Mouse (Mus musculus): ENCODE measurements at regions not wholly inside any gene's neighbourhood (a gene's known extent, or its start where the extent isn't known, plus 50 kb on each side); places are given as distances from the start of the nearest gene placed in this dataset.

DNA sequence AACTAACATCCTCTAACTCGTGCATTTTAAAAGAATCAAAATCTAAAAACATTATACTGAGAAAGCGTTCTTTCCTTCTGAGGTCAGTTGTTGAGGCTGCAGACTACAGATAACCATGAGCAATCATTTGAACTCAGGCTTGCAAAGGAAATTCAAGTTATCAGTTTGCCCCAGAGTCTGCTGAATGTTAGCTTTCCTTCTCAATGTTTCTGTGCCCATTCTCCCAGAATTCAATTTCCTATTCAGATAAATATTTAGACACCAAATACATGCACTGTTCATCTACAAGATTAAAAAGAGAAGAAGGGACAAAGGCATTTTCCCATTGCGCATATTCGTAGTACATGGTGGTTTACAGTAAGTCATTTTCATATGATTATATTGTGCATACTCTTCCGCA is 107.9 kb upstream of the Tank start:
- TF ChIP-seq MYOD1 (IDR thresholded peaks at IDR 0.05; ENCODE audit: control insufficient read depth in 1 of 3, insufficient read length in 2 of 3, low read depth in 2 of 3) (no peak), TCF12 (IDR thresholded peaks at IDR 0.05; ENCODE audit: insufficient read depth, poor library complexity, severe bottlenecking) (no peak), POLR2A (IDR thresholded peaks at IDR 0.05; ENCODE audit: insufficient read length, low read depth) (no peak), REST (IDR thresholded peaks at IDR 0.05; ENCODE audit: insufficient read depth, insufficient read length) (no peak), MAX (IDR thresholded peaks at IDR 0.05; ENCODE audit: low read depth) (no peak), POLR2AphosphoS2 (IDR thresholded peaks at IDR 0.05; ENCODE audit: insufficient read length, low read depth) (no peak), USF1 (IDR thresholded peaks at IDR 0.05; ENCODE audit: low read depth) (no peak), E2F4 (IDR thresholded peaks at IDR 0.05; ENCODE audit: insufficient read depth) (no peak)
